Mouse (Mus musculus): ENCODE results near the gene Nans.
A peak's percentile ranks its signal among the peaks of the same experiment; 100 is the strongest.

DNA sequence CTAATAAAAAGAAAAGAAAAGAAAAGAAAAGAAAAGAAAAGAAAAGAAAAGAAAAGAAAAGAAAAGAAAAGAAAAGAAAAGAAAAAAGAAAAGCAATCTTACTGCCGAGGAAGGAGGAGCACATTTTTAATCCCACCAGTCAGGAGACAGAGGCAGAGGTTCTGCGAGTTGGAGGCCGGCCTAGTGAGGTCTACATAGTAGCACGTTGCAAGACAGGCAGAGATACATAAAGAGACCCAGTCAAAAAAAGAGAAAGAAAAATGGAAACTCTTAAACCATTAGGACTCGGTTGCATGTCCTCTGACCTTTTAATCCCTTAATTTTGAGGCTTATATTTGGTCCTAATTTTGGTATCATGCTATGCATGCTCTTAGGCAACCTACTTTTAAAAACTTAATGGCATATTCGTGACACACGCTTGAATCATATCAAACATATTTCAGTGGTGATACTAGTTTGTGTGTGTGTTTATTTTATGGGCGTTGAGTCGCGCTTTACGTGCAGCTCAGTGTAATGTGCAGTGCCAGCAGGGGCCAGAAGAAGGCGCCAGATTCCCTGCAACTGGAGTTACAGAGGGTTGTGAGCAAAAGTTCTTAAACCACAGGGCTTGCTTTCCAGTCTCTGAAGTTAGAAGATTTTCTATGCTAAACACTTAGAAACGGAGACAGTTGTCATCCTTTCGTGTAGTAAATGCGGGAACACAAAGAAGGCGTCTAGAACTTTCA lies 18.9 kb downstream of the Nans start:
- TF ChIP-seq POLR2A (IDR thresholded peaks at IDR 0.05; ENCODE audit: low read depth, low read length) = no peak
- TF ChIP-seq CTCF (IDR thresholded peaks at IDR 0.05; ENCODE audit: extremely low read depth, insufficient read depth, insufficient read length, insufficient replicate concordance) = peak; percentile 81
